Mouse (Mus musculus) lung, postnatal 0 days (tissue): ENCODE data around the gene Ifit1bl1.
"Not testable (repeated sequence)": the region's sequence is repeated elsewhere in the genome, so short reads cannot be mapped to it uniquely, and the experiment has no call there.

Experiments used
- CTCF ChIP-seq: IDR thresholded peaks from 2 replicates; pipeline ENCODE4 v1.5.1; 2016; ENCODE audit warnings: antibody characterized with exemption, mild to moderate bottlenecking
- EP300 ChIP-seq: IDR thresholded peaks from 2 replicates; pipeline ENCODE4 v1.6.1; 2016; ENCODE audit warnings: antibody characterized with exemption, mild to moderate bottlenecking, control low read depth

DNA sequence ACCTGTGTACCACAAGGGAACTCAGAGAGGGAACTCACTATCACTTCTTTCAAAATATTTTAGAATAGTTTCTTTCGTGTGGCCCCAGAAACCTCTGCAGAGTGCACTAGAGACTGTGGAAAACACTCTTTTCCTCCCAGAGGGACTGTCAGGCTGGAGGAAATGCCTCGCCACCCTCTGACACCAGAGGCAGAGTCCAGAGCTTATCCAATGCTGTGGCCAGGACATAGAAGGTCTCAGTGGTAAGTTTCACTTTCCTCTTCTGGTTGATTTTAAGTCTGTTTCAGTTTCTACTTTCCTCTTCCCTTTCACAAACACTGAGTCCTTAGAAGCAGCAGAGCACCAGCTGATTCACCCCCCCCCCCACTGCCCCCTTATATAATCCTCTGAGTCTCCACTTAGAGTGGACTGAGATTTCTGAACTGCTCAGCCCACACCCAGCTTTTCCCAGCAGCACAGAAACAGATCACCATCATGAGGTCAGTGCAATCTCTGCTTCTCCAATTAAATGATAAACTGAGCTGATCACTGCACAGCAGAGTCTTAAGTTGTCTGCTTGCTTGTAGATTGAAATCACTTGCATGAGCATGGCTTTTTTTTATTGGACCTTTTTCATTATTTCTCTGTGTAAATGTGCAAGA is 18.5 kb downstream of the Ifit1bl1 start, which contains the start of gene Ifit3:
- TF ChIP-seq CTCF, EP300: not testable (repeated sequence)
